Mouse (Mus musculus) left cerebral cortex, postnatal 25 days (tissue): ENCODE measurements around the gene Kif9. TPM values are rescaled to one million over a fixed set of nuclear protein-coding genes. Genes with fewer than 3 reads are reported as not detected.

ENCODE experiments used
- DNase-seq, 2 experiments: peaks; one replicate each; pipeline ENCODE4 v3.0.0; 2022; ENCODE audit warnings: low spot score in 2 of 2, mixed read lengths in 1 of 2
- intact Hi-C: fragments of 180-260 bp; cut with DNase I; formaldehyde crosslinking; loops from one replicate; pipeline ENCODE4 v1.15.1; 2025
- total RNA-seq, 2 experiments: library from RNA; stranded (reverse); gene quantifications; 2 replicates each; pipeline ENCODE4 v1.2.3; 2021

The Kif9 gene
- total RNA-seq, 2 experiments from 2014 or later, result 3.6 to 4.0 TPM

DNA sequence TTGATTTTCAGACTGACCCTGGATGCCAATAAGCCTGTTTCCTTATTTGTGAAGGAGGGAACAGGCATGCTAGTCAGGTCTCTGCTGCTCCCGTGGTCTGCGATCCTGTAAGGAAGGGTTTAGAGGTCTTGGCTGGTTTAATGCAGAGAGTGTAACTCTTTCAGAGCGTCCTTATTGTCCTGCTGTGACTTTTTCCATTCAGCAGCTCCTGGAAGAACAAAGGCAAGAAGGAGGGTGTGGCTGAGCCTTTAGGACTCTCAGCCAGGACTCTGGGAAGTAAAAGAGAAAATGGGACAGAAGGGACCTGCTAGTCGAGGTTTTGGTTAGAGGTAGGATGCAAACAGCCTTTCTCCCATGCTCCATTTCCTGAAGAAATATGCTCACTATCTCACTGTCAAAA is 12.1 kb downstream of the Kif9 start:
- intact Hi-C loops, result no loop called here
- DNase-seq, result no peak

DNA sequence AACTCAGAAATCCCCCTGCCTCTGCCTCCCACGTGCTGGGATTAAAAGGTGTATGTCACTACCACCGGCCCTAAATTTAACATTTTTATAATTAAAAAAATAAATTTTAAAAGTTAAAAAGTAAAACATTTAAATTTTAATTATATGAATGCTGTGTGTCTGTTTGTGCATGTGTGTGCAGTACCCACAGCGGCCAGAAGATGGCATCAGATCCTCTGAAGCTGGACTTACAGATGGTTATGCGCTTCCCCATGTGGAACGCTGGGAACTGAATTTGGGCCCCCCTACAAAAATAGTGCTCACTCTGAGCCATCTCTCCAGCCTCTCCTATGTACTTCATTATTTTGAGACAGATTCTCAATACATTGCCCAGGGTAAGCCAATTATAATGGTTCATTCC is 14.2 kb downstream of the Kif9 start:
- no peak for DNase-seq
- intact Hi-C loops, result no loop called here

DNA sequence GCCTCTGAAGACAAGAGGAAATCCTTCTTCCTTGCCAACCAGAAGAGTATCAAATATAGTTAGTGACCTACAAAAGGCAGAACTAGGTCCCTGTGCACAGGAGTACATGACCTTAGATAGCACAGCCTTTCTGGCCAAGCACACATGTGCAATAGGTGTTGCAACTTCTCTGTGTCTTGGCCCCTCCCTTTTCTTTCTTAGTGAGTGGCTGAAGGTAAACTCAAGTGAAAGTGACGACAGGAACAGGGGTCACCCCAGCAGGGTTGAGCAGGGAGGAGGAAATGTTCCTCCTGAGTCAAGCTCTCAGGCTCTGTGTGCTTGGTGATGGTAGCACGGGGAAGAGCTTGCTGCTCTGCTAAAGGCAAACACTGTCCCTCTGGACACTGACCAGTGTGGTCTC is 49.0 kb downstream of the Kif9 start:
- intact Hi-C loops, result no loop called here
- DNase-seq, result no peak

DNA sequence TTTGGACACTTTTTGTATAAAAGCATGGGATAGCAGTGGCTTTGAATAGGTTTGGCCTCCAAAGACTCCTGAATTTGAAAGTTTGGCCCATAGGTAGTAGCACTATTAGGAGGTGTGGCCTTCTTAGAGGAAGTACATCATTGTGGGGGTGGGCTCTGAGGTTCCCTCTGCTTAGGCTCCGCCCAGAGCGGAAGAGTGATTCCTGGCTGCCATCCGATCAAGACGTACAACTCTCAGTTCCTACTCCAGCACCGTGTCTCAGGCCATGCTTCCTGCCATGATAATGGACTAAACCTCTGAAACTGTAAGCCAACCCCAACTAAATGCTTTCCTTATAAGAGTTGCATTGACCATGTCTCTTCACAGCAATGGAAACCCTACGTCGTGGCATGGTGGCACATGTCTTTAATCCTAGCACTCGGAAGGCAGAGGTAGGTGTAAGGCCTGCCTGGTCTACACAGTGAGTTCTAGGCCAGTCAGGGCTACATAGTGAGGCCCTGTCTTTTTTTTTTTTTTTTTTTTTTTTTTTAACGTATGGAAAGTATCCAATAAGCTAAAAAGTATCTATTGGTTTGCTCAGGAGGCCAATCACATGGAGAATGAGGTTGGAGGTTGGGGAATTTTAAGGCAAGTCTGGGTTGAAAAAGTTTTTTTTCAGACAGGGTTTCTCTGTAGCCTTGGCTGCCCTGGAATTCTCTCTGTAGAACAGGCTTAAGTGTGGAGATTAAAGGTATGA is 52.4 kb downstream of the Kif9 start:
- intact Hi-C loops, result no loop called here
- no peak for DNase-seq

GRCm38 (mm10) chr9:110530650-110531049 is 53.9 kb downstream of the Kif9 start:
- intact Hi-C loops, result no loop called here
- no peak for DNase-seq

- intact Hi-C loops, result no loop called here
- peak in 1 of 2 experiments; percentile 19 for DNase-seq
Measured at GRCm38 (mm10) chr9:110531151-110531791, 54.5 kb downstream of the Kif9 start.

DNA sequence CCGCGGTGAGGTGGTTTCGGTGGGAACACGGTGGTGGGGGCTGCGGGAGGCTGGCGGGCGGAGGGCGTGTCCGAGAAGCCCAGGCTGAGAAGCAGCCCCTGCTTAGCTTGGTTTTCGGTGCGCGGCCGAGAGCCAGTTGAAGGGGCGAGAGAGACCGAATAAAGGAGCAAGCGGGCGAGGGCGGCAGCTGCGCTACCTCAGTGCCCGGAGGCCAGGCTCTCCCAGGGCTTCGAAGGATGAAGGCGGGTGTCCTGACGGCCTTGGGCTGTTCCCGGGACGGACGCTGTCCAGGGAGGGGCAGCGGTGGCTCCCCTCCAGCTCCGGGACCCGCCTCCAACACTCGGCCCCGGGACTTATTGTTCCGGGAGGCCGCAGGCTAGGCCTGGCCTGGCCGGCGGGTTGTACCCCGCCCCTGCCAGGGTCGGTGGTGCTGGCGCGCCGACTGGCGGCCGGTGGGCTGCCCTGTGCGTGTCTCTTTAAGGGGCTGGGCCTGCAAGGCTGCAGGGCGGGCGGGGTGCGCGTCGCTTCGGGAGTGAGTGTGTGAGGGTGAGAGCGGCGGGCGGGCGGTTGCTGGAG is 55.2 kb downstream of the Kif9 start:
- peak; percentile 91 to 96 for DNase-seq
- intact Hi-C loops, result loop anchor here (1.0 kb wide), 1 partner anchor 56 kb away; the partner anchor contains the start of genes Kif9 and Klhl18

DNA sequence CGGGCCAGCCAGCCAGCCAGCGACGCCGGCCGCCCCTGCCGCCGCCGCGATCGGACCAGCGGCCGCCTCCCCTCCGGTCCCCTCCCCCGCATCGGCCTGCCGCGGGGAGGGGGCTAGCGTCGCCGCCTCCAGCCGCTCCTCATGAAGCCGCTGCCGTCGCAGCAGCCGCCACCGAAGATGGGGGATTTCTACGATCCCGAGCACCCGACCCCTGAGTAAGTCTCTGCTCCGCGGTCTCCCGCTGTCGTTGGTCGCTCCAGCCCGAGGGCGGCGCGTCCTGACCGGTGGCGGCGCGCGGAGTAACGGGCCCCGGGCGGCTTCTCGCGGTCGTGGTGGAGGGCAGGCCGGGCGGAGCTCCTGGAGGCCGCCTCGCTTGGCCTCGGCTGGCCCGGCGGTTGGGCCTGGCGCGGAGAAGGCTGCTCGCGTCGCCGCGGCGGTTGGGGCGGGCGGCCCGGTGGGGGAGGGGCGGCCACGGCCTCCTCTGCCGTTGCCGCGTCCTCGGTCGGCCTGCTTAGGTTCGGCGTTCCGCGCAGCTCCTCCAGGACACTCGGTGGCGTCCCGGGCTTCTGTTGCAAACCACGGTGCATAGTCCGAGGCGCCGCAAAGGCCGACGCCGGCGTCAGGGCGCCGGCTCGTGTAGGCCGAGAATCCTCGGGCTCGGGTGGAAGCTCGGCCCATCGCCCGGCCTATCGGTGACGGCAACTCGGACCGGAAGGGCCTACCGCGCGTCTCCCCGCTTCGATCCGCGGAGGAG is 56.0 kb downstream of the Kif9 start, which contains the start of gene Setd2:
Gene Setd2 (plus strand): TSS at position 60 of the 754 bp plus-strand sequence.
- intact Hi-C loops, result loop anchor here (1.0 kb wide), 2 partner anchors 56 to 124 kb away; partner anchors contain the start of genes Kif9, Klhl18 and Ptpn23
- peak; percentile 58 to 75 for DNase-seq

- intact Hi-C loops, result loop anchor here (1.0 kb wide), 1 partner anchor 125 kb away; the partner anchor contains the start of gene Ptpn23
- DNase-seq, result no peak
Measured at GRCm38 (mm10) chr9:110533645-110534044, 56.9 kb downstream of the Kif9 start.

- intact Hi-C loops, result no loop called here
- DNase-seq, result no peak
Measured at GRCm38 (mm10) chr9:110535114-110535513, 58.4 kb downstream of the Kif9 start.

- intact Hi-C loops, result no loop called here
Measured at GRCm38 (mm10) chr9:110536636-110537035, 59.9 kb downstream of the Kif9 start.

GRCm38 (mm10) chr9:110538511-110538910 is 61.8 kb downstream of the Kif9 start:
- DNase-seq, result peak in 1 of 2 experiments; percentile 81
- intact Hi-C loops, result no loop called here

More at GRCm38 (mm10) chr9:110536636-110537035, 59.9 kb downstream of the Kif9 start:
- DNase-seq, result no peak

GRCm38 (mm10) chr9:110541988-110542387 is 65.2 kb downstream of the Kif9 start:
- intact Hi-C loops, result no loop called here
- peak in 1 of 2 experiments; percentile 10 for DNase-seq

GRCm38 (mm10) chr9:110548261-110548660 is 71.5 kb downstream of the Kif9 start:
- no peak for DNase-seq

DNA sequence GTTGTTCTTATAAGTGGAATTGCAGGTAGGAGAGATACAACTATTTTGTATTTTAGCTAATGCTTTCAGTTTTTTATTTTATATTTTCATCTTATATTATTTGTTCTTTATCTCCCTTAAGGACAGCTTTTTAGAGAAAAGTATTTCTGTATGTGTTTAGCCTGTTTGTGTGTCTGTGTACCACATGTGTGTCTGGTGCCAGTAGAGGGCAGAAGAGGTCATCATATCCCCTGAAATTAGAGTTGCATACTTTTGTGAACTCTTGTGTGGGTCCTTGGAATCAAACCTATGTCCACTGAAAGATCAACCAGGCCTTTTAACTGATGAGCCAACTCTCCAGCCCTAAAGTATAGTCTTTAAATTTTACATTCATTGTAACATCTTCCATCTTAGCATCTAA is 91.6 kb downstream of the Kif9 start:
- intact Hi-C loops, result no loop called here
- DNase-seq, result no peak

More at GRCm38 (mm10) chr9:110548261-110548660, 71.5 kb downstream of the Kif9 start:
- intact Hi-C loops, result no loop called here

Other genes with a start within 250 kb of the Kif9 start
- 100 to 1,000 TPM; 376 to 397 TPM for gene Cspg5, start 233.2 kb upstream of the Kif9 start, total RNA-seq
- gene Elp6, start 171.8 kb upstream of the Kif9 start, total RNA-seq, result 10 to 100 TPM; 12.7 to 13.3 TPM
- 10 to 100 TPM; 87.6 to 95.2 TPM for gene Scap, start 143.7 kb upstream of the Kif9 start, total RNA-seq
- 10 to 100 TPM; 52.6 to 53.8 TPM for gene Ptpn23, start 68.7 kb upstream of the Kif9 start, total RNA-seq
- not detected for gene Ngp, start 57.2 kb upstream of the Kif9 start, total RNA-seq
- 10 to 100 TPM; 26.8 to 29.9 TPM for gene Klhl18, start 264 bp upstream of the Kif9 start, total RNA-seq
- gene Setd2, start 55.6 kb downstream of the Kif9 start, total RNA-seq, result 10 to 100 TPM; 68.9 to 74.9 TPM
- 1 to 10 TPM; 1.3 TPM for gene Nradd, start 147.5 kb downstream of the Kif9 start, total RNA-seq
- gene Nbeal2, start 177.2 kb downstream of the Kif9 start, total RNA-seq, result 10 to 100 TPM in 1 of 2 experiments, 1 to 10 TPM in 1; 9.3 to 14.4 TPM
- gene Ccdc12, start 179.5 kb downstream of the Kif9 start, total RNA-seq, result 10 to 100 TPM; 47.2 to 55.7 TPM